Mouse (Mus musculus): ENCODE data around the gene Mybpc2.

GRCm38 (mm10) chr7:44538756-44539624 is 14.5 kb upstream of the Mybpc2 start:
- no peak for TF ChIP-seq CTCF (IDR thresholded peaks at IDR 0.05; ENCODE audit: insufficient read depth, low read depth, low read length)
- TF ChIP-seq POLR2A (IDR thresholded peaks at IDR 0.05; ENCODE audit: insufficient read depth, low read depth, low read length), result no peak

Data from olfactory bulb, adult 2 months (tissue).